Mouse (Mus musculus) cerebellum, adult 8-10 months (tissue): ENCODE results near the gene Farp1.
A peak's percentile ranks its signal among the peaks of the same experiment; 100 is the strongest.

ENCODE experiments used
- DNase-seq: peaks from one replicate; pipeline ENCODE4 v3.0.0; 2022

Farp1 gene

DNA sequence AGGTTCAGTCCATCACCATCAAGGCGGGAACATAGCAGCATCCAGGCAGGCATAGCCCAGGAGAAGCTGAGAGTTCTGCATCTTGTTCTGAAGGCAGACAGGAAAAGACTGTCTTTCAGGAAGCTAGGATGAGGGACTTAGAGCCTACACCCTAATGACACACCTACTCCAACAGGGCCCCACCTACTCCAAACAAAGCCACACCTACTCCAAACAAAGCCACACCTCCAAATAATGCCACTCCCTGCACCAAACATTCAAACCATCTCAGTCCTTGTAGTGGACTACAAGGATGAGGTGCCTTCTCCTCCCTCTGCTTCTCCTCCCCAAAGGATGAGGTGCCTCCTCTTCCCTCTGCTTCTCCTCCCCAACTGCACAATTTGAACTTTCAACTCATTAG, 23.5 kb downstream of the Farp1 start:
- no peak for DNase-seq

DNA sequence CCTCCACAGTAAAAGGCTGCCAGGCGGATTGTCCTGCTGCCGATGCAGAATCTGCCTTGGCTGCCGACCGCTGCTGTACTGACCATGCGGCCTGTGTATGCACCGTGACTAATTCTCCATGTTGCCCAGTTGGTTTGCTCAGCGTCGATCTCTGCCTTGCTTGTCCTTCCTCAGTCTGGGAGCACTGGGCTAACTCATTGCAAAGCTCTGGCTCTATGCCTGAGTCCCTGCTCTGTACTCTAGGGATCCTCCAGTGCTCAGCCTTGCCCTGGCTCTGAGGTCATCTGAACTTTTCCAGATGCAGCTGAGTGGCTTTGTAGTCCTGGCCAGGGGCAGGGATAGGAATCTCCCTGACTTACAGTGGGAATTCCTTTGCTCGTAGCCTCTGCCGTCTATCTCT, 24.3 kb downstream of the Farp1 start:
- no peak for DNase-seq

DNA sequence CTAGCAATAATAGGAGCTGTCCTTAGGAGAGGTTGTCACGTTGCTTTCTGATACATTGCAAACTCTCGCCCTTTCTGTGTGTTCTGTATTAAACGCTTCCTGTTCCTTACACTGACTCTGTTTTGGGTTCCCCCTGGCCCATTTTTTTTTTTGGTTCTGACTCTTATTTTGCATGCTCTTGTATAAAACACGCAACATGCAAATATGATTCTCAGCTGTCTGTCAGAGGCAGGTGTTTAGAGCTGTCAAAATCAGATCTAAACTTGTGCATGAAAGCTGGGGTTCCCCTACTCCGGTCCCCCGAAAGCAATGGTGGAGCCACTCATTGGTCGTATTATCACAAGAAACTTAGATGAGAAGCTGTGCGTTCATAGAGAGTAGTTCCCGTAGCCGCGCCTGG, 25.5 kb downstream of the Farp1 start:
- DNase-seq = no peak

DNA sequence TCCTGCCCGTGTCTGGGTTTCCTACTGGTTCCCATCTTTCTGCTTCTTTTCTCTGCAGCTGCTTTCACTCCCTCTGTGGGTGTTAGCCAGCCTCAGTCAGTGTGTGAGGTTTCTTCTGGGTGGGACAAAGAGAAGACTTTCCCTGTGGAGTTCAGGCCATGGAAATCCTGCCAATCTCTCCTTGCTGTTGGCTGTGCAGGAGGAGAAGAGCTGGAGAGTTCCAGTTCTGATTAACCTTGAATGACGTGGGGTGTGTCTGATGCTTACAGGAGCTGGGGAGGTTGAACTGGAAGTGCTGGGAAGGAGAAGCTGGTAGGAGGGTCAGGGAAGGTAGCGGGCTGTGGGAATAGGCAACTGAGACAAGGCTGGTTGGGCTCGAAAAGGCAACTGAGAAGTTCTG, 26.7 kb downstream of the Farp1 start:
- no peak for DNase-seq

DNA sequence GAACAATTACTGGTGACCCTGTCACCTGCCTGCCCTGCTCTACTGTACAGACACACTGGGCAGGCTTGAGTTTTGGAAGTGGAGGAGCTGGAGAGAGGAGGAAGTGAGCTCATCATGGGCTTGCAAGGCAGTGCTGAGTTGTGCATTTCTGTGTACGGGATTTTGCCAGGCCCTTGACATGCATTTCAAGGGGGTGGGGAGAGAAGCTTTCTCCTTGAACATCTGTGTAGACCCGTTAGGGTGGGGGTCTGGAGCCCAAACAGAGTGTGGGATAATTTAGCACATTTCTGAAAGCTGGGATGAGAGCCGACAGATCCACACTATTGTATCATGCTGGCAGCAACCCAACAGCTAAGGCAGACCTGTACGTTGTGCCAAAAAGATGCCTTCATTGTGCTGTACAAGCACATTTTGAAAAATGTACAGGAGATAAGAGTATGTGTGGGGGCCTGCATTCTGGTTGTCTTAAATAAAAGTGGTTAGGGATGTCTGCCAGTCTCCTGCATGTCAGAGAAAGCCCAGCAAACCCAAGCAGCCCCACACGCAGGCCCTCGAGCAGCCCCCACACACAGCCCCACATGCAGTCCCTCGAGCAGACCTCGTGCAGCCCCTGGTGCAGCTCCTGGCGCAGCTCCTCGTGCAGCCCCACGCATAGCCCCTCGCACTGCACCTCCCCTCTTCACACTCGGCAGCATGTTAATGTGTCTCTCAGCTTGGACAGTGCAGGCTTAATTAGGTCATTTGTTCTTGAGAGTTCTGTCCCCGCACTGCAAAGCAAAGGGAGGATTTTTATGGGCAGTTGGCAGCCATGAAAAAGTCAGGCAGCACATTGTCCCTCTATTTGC, 27.5 kb downstream of the Farp1 start:
- peak; percentile 62 for DNase-seq

DNA sequence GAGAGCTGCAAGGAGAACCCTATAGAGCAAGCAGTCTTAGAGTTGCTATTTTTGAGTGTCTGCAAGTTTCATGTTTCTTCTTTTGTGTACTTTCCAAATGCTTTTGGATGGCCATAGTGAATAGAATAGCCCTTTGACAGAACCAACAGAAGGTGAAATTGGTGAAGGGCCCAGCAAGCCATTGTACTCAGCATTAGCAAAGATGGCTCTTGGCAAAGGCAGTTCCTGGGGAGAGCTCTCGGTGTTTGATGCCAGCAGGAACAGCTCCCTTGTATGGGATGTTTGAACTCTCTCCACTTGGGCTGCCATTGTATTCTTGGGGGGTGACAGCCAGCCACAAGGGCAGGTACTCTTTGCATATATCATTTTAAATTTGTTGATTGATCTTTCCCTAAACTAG, 29.7 kb downstream of the Farp1 start:
- DNase-seq = no peak

DNA sequence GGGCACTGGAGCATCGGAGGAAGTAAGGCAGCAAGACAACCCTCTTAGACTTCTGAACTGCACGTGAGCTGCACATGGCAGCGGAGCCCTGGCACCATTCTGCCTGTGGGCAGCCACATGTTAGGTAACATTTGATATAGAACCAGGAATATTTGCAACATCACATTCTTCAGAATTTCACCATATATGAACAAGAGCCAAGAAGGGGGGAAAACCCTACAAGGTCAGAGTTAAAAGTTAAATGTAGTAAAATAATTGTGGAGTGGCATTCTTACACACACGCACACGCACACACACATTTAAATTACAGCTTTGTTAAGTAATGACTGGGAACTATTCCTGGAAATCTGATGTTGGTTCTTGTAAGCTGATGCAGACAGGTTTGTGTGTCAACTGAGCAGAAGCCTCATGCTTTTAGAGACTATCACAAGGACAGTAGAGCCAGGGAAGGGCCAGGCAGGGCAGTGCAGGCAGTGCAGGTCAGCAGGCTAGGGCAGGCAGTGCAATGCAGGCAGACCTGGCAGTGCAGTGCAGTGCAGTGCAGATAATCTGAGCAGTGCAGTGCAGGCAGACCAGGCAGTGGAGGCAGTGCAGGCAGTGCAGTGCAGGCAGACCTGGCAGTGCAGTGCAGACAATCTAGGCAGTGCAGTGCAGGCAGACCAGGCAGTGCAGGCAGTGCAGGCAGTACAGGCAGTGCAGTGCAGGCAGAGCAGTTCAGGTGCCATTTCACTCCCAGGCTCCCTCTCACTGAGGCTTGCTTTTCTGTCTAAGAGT, 38.3 kb downstream of the Farp1 start:
- no peak for DNase-seq

DNA sequence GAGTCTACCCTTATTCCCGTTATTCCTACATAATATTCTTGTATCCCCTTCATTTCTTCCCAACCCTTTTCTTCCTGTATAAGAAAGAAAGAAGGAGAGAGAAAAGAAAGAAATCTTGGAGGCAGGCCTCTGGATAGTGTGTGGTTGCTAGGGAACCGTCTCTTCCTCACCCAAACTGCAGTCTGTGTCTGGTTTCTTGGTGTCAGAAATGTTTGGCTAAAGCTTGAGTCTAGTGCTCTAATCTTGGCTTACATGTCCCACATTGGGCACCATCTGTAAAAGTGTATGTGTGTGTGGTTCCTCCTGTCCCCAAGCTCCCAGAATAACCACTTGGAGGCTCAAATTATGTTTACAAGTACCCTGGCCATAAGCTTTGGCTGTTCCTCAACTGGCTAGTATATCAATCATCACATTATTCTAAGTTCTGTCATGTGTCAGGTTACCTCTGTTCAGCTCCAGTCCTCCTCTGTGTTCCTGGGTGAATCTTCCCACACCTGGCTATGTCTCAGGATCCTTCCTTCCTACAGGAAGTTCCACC, 39.3 kb downstream of the Farp1 start:
- no peak for DNase-seq

DNA sequence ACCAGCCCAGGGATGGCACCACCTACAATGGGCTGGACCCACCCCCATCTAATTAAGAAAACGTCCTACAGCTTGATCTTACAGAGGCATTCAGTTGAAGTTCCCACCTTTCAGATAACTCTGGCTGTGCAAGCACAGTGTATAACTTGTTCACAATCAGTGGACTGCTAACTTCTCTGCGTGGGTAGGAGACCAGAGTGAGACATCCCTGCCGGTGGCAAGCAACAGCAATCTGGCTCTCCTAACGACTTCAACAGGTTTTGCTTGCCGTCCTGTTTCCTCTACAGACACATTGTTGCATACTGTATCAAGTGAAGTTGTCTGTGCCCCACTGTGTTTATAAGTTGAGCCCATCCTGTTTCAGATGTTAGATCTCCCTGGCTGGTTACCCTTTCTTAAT, 45.7 kb downstream of the Farp1 start:
- no peak for DNase-seq

DNA sequence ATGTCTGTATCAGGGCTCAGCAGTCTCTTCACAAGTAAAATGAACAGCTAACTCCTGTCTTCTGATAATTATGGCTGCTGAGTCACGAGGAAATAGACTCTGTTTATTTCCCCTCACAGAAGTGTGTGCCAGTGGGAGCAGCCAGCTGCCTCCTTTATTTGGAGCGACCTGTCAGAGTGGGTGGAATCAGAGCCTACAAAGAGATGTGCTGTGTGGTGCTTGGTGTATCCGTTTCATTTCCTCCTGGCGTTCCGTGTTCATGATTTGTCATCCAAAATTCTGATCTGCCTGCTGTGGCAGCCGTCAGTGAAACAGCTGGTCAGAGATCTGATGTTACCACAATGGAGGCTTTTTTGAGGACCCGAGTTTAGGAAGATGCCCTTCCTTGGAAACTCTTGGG, 47.3 kb downstream of the Farp1 start:
- DNase-seq = no peak

DNA sequence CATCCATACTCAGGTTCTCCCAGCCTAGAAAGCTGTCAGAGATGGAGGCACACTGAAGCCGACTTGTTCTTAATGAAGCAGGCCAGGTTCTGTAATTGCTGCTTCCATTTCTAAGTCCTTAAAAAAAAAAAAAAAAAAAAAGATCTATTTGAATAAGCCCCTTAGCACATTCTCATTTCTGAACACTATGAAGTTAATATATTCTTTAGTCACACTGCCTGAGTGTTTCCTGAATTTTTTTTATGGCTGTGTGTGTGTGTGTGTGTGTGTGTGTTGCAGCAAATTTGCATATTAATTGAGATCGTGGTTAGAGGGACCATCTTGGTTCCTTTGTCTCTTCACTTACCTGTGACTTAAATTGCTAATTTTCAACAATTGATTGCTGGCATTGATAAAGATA, 47.8 kb downstream of the Farp1 start:
- no peak for DNase-seq

DNA sequence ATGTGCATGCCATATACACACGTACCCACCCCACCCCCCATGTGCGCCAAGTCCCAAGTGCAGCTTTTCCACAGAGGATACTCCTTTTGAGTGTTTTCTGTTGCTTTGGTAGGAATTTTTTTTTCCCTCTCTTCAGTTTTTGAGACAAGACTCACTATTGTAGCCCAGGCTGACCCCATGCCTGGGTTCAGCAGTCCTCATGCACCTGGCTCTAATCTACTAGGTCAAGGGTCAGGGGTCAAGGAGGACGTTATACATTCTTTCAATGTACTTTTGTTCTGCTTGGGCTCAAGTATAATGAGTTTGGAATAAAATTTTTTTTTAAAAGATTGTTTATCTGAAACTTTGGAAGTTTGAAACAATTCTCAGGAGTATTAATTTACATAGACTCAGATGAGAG, 48.4 kb downstream of the Farp1 start:
- DNase-seq = no peak

DNA sequence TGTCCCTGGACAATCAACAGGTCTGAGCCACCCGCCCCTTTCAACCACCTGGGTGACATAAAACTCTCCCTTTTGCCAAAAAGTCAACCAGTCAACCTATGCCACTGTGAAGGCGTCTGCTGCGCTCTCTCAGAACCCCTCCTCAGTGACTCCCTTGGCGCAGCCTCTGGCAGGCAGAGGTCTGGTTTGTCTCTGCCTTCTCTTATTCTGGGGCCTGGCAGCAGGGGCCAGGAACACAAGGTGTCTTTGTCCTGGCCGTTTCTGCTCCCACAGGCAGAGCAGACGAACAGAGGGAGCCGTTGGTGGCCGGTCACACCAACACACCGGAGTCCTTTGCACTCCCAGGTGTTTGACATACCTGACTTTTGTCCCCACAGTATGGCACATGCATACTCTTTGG, 57.5 kb downstream of the Farp1 start:
- DNase-seq = no peak

DNA sequence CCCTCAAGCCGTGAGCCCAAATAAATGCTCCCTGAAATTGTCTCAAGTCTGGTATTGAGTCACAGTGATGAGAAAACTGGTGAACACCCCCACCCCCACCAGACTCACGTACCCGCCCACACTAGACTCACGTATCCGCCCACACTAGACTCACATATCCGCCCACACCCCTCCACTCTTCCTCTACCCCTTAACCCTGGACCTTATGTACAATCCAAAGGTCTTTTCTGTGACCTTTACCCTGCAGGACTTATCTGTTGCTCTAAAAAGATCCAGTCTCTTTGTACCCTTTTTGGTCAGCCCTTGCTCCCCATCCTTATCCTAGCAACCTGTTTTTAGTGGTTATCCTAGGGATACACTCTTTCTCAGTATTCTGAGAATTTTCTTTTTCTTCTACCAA, 58.9 kb downstream of the Farp1 start:
- DNase-seq = no peak

DNA sequence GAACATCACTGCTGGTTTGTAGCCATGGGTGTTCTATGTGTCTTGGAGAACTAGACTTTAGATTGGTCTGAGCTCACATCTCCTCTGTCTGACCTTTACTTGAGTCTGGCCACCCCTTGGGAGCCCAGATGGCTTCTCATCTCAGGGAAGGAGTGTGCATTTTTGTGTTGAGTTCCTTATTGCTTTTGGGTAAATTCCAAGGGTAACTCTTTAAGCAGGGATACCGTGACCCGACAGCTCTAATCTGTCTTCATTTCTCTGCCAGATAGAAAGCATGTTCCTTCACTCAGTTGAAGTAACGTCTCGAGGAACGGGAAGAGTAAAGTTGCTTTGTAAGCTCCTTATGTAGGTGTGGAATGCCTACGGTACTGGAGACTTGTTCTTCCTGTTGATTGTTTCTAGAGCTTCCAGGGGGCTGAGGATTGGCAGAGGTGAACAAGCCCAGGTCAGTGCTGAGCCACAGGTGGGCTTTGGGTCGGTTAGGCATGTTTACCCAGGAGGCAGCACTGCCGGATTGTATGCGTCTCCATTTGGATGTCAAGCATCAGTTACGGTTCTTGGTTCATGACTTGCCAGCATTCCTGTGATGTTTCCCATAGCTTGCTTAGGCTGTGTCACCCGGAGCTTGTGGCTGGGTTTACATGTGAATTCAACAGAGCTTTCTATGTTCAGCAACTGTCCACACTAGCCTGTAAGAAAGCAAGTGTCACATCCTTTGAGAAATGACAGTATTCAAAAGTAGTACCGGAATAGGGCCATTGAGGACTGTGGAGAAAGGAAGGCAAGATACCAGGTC, 62.8 kb downstream of the Farp1 start:
- no peak for DNase-seq

DNA sequence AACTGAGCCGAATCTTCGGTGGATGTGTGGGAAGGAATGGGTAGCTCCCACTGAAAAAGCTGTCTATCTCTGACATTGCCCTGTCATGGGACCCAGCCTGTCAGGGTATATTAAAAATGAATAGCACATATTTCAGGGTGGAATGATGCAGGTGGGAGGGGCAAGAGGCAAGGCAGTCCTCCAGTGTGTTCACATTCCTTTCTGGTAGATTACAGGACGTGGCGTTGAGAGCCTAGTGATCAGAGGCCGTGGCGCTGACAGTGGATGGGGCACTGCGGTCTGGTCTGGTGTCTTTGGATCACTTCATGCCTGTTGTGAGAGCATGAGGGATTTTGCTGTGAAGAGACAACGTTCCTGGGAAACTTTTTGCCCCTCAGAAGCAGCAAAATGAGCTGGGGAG, 64.1 kb downstream of the Farp1 start:
- no peak for DNase-seq

DNA sequence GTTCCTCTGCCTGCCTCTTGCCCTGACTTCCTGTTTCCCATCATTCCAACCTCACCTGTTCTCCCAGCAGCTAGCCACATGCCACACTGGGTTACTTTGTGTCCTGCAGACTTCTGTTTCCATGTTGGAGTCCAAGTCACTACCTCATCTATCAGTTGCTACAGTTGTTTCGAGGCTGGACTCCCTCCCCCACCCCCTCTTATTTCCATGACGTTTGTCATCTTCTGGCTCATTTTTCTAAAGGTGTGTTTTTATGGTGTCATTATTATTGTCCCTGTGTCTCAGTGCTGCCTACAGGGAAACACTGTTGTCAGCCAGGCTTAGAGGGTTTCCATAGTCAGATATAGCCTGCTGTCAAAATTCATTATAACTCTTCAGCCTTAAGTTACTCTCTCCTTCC, 64.9 kb downstream of the Farp1 start:
- no peak for DNase-seq

DNA sequence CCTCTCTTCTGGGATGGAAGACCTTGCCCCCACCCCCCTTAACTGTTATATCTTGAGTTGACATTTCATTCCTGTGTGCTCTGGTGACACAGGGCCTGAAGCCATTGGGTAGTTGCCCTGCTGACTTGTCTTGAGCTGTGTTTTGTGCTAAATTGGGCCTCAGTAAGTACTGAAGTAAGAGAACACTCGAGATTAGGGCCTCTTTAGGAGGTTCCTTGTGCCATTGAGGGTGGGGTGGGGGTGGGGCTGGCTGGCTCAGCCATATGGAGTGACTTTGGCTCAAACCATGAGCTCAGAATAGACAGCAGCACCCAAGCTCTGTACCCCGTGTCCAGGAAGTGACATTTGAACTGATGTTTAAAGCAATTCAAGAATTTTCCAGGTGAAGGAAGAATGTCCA, 65.8 kb downstream of the Farp1 start:
- no peak for DNase-seq

DNA sequence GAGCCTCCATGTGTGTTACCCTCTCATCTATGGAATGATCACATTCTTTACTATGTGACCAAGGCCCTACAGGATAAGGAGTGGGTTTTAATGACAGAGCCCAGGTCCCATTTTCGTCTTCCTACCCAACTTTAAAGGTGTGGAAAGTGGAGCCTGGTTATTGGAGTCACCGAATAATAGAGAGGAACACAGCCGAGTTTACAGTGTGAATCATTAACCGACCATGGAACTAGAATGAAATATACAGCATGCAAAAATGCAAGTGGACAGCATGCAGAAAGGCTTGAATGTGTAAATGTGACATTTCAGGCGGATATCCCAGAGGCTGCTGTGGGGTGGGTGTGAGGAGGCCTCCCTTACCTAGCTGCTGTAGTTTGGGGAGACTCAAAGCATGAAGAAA, 66.5 kb downstream of the Farp1 start:
- no peak for DNase-seq

DNA sequence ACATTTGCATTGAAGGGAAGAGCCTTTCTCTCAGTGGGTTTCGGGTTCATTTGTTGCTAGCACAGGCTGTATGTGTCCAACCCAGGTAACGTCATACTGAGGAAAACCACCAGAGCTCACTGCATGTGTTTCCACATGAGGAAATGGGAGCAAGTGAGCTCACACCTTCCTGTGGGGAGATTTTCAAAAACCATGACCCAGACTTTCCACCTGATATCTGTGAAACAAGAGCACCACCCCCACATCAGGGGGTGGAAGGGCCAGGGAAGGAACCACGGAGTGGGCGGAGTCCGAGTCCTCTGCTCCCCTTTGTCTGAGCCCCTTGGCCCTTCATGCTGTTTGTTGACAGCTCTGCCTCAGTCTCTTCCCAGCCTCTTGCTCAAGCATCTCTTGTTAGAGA, 67.6 kb downstream of the Farp1 start:
- no peak for DNase-seq

DNA sequence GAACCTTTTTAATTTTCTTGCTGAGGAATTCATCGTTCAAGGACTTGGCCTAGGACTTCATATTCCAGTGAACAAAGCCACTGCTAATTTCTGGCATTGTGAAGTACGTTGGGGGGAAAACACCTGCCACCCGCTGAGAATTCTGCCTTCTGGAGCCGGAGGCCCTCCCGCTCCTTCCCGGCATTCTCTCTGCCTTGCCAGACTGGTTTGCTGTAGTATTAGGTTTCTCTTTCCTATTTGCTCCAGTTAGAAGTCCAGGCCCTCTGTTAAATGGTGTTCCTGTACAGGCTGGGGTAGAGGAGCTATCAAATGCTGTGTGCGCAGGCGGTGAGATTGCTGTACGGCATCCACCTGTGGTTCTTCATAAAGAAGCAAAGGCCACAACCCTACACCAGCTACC, 68.5 kb downstream of the Farp1 start:
- peak; percentile 27 for DNase-seq

DNA sequence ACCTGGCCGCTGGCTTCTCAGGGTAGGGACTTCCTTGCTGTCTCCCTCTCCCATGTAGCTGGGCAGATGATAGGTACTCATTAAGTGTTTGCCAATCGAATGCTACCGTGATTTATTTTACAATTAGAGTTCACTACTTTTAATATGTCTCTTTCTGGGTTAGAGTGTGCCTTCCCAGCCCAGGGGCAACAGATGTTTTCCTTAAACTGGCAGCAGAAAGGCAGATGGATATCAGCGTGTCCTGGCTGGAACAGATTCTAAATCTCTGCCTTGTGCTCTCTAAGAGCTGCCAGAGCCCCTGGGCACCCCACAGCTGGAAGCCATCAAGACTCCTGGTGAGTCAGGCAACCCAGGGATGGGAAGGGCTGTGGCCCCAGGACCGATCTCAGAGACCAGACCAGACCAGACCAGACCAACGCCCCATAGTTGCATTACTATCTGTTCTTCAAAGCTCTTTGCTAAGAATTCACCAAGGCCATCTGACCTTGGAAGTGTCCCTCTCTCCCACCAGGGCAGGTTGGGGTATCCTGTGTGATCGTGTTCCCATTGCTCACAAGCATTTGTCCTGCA, 69.8 kb downstream of the Farp1 start:
- DNase-seq = no peak

DNA sequence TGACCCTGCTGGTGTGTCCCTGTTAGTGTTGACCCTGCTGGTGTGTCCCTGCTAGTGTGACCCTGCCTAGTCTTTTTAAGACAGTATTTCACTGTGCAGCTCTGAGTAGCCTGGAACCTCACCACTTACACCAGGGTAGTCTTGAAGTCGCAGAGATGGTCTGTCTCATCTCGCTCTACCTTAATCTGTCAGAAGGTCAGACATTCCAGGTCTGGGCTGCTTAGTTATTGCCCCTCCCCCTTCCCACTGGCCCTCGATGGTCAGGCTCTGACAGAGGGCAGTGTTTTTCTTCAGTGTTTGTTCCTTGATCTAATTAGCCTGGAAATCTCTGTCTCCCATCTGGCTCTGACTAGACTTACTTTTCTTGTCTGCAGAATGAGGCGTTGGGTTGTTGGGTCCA, 71.9 kb downstream of the Farp1 start:
- no peak for DNase-seq
